Mouse (Mus musculus) liver, embryonic 16.5 days (tissue): Measurements from ENCODE around the gene Gm11627. TPM values are rescaled to one million over a fixed set of nuclear protein-coding genes. Genes with fewer than 3 reads are reported as not detected.
A peak's percentile ranks its signal among the peaks of the same experiment; 100 is the strongest.

Experiments used
- ATAC-seq: fragments of 200-750 bp; cut with Nextera tagmentation; 2 replicates; pipeline ENCODE4 v1.8.0; 2017; ENCODE audit warnings: low read depth, mild to moderate bottlenecking, moderate number of reproducible peaks, moderate library complexity
- H3K27ac ChIP-seq: fragments of 300-500 bp; sonication (generic); 2 replicates; pipeline ENCODE4 v1.5.1; 2014; ENCODE audit warnings: mild to moderate bottlenecking, low read length
- H3K27me3 ChIP-seq: fragments of 300-500 bp; sonication (generic); 2 replicates; pipeline ENCODE4 v1.6.1; 2014; ENCODE audit warnings: low read depth, low read length, mixed read lengths; ENCODE audit not compliant: control insufficient read depth, insufficient read depth
- H3K36me3 ChIP-seq: fragments of 300-500 bp; sonication (generic); 2 replicates; pipeline ENCODE4 v1.6.1; 2014; ENCODE audit warnings: mild to moderate bottlenecking; ENCODE audit not compliant: control insufficient read depth, insufficient read depth
- H3K4me1 ChIP-seq: fragments of 300-500 bp; sonication (generic); 2 replicates; pipeline ENCODE4 v1.6.1; 2014; ENCODE audit warnings: low read depth, low read length, mixed read lengths; ENCODE audit not compliant: control insufficient read depth
- H3K4me2 ChIP-seq: fragments of 300-500 bp; sonication (generic); 2 replicates; pipeline ENCODE4 v1.6.1; 2014; ENCODE audit warnings: low read depth, low read length, mixed read lengths
- H3K4me3 ChIP-seq: fragments of 300-500 bp; sonication (generic); 2 replicates; pipeline ENCODE4 v1.5.1; 2014; ENCODE audit warnings: low read depth, mild to moderate bottlenecking, low read length
- H3K9ac ChIP-seq: fragments of 300-500 bp; sonication (generic); 2 replicates; pipeline ENCODE4 v1.6.1; 2014; ENCODE audit warnings: low read depth, low read length
- H3K9me3 ChIP-seq: fragments of 300-500 bp; sonication (generic); replicated peaks from 2 replicates; pipeline ENCODE4 v1.6.1; 2016; ENCODE audit warnings: low read length; ENCODE audit not compliant: control insufficient read depth
- WGBS: fragments of 180-500 bp; shearing (Covaris S2); extraction: QIAGEN DNeasy Blood & Tissue Kit; methylation state at CpG from one replicate; pipeline ENCODE4 v1.1.7; 2014; ENCODE audit not compliant: insufficient replicate concordance; 5-methylcytosine and 5-hydroxymethylcytosine counted together
- polyA plus RNA-seq: library from polyadenylated mRNA; unstranded; fragments of >200 nt; fragmentation: Nextera tagmentation; extraction: Ambion mirVana; gene quantifications from 2 replicates; pipeline ENCODE4 v1.2.1, GENCODE M21; 2015

The Gm11627 gene
- polyA plus RNA-seq, 1 experiment from 2014 or later, result 0.26 TPM

- Histone ChIP-seq H3K4me2 (no peak overlapping the region), H3K36me3 (no peaks in the 10 kb centered on the region), H3K27ac (no peak overlapping the region), H3K9me3 (no peaks in the 10 kb centered on the region), H3K4me3 (no peak overlapping the region), H3K9ac (no peak overlapping the region), H3K4me1 (no peaks in the 10 kb centered on the region; the same call in 1 of the 2 replicates), H3K27me3 (peaks cover 19% of the 10 kb centered on the region)
- 34% methylated on average over 13 of the region's 13 CpGs for WGBS
- no peak for ATAC-seq
These were observed 2.9 kb upstream of the Gm11627 start for GRCm38 (mm10) chr11:102582016-102582610.

- WGBS, result 30% methylated on average over 11 of the region's 11 CpGs
- Histone ChIP-seq H3K9me3 (no peaks in the 10 kb centered on the region), H3K9ac (no peak overlapping the region), H3K36me3 (no peaks in the 10 kb centered on the region), H3K4me1 (no peaks in the 10 kb centered on the region; the same call in 1 of the 2 replicates), H3K4me3 (no peak overlapping the region), H3K27me3 (peaks cover 19% of the 10 kb centered on the region), H3K4me2 (no peak overlapping the region), H3K27ac (no peak overlapping the region)
- ATAC-seq, result no peak
These were observed 2.2 kb upstream of the Gm11627 start for GRCm38 (mm10) chr11:102581281-102582015.

GRCm38 (mm10) chr11:102580034-102580330, 721 bp upstream of the Gm11627 start:
- Histone ChIP-seq H3K4me3 (no peak overlapping the region), H3K36me3 (no peaks in the 10 kb centered on the region), H3K9ac (no peak overlapping the region), H3K4me2 (no peak overlapping the region), H3K27me3 (peaks cover 19% of the 10 kb centered on the region), H3K4me1 (no peaks in the 10 kb centered on the region; the same call in 1 of the 2 replicates), H3K9me3 (no peaks in the 10 kb centered on the region), H3K27ac (no peak overlapping the region)
- 35% methylated on average over 3 of the region's 3 CpGs for WGBS
- ATAC-seq, result no peak

GRCm38 (mm10) chr11:102578341-102579118, 731 bp downstream of the Gm11627 start:
- Histone ChIP-seq H3K27ac (no peak overlapping the region), H3K36me3 (no peaks in the 10 kb centered on the region)

GRCm38 (mm10) chr11:102576050-102576754, 3.1 kb downstream of the Gm11627 start:
- no peak for ATAC-seq
- no peaks in the 10 kb centered on the region; the same call in none of the 2 replicates for H3K4me1 ChIP-seq
- H3K9ac ChIP-seq, result no peak overlapping the region
- no peak overlapping the region for H3K4me3 ChIP-seq
- H3K27me3 ChIP-seq, result peaks cover 9% of the 10 kb centered on the region; the same call in 1 of the 2 replicates
- no peak overlapping the region for H3K4me2 ChIP-seq
- WGBS, result 62% methylated on average over 13 of the region's 13 CpGs
- no peak overlapping the region for H3K27ac ChIP-seq
- no peaks in the 10 kb centered on the region for H3K9me3 ChIP-seq
- H3K36me3 ChIP-seq, result no peaks in the 10 kb centered on the region

More at GRCm38 (mm10) chr11:102578341-102579118, 731 bp downstream of the Gm11627 start:
- Histone ChIP-seq H3K9me3 (no peaks in the 10 kb centered on the region), H3K4me1 (no peaks in the 10 kb centered on the region; the same call in 1 of the 2 replicates), H3K9ac (no peak overlapping the region), H3K4me3 (peak overlapping the region; percentile 26; the same call in 1 of the 2 replicates), H3K27me3 (peaks cover 19% of the 10 kb centered on the region), H3K4me2 (peak overlapping the region; percentile 47)
- ATAC-seq, result peak; percentile 37; the same call in 1 of the 2 replicates
- WGBS, result 6% methylated on average over 27 of the region's 27 CpGs

- peaks cover 4% of the 10 kb centered on the region; the same call in 1 of the 2 replicates for H3K27me3 ChIP-seq
- ATAC-seq, result no peak
- WGBS, result 23% methylated on average over 1 of the region's 1 CpGs
These were observed 4.2 kb downstream of the Gm11627 start for GRCm38 (mm10) chr11:102575034-102575433.

GRCm38 (mm10) chr11:102572866-102573663, 6.2 kb downstream of the Gm11627 start:
- H3K9ac ChIP-seq, result peak overlapping the region; percentile 50; the same call in 1 of the 2 replicates
- peak overlapping the region; percentile 85 for H3K4me2 ChIP-seq
- no peak for ATAC-seq
- no peaks in the 10 kb centered on the region; the same call in 1 of the 2 replicates for H3K27me3 ChIP-seq
- H3K9me3 ChIP-seq, result no peaks in the 10 kb centered on the region
- H3K36me3 ChIP-seq, result no peaks in the 10 kb centered on the region
- no peaks in the 10 kb centered on the region; the same call in 1 of the 2 replicates for H3K4me1 ChIP-seq
- 15% methylated on average over 18 of the region's 18 CpGs for WGBS
- H3K27ac ChIP-seq, result no peak overlapping the region
- peak overlapping the region; percentile 59 for H3K4me3 ChIP-seq

More at GRCm38 (mm10) chr11:102575034-102575433, 4.2 kb downstream of the Gm11627 start:
- H3K36me3 ChIP-seq, result no peaks in the 10 kb centered on the region
- H3K4me2 ChIP-seq, result no peak overlapping the region
- no peak overlapping the region for H3K9ac ChIP-seq
- H3K27ac ChIP-seq, result no peak overlapping the region
- no peak overlapping the region for H3K4me3 ChIP-seq
- H3K9me3 ChIP-seq, result no peaks in the 10 kb centered on the region
- H3K4me1 ChIP-seq, result no peaks in the 10 kb centered on the region; the same call in none of the 2 replicates
